In the genomic region with DNA sequence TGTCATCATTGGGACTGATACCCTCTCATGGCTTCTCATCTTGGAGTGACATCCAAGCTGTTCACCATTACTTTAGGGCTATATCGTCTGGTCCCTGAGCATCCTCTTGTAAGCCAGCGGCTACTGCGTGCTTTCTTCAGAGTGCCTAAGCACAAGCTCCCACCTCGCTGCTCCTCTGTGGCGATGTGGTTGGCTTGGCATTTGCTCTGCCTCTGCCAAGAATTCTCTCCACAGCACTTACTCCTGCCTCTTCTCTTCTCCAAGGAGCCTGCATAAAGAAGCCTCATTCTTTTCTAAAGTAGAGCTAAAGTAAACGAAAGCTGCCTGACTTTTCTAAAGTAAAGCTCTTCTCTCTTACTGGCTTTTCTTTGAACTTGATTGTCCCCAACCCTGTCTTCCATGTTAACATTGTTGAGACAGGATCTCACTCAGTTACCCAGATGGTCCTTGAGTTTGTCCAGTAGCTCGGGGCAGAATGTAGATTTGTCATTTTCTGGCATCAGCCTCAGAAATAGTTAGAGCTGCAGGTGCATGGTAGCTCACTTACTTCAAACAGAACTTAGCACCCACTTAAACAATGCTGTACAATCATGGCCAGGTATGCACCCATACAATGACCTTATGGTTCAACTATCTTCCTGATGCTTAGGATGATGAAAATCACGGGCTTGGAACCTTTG, we compare ENCODE assay signal across 22 mouse cellular contexts.
A peak's percentile ranks its signal among the peaks of the same experiment; 100 is the strongest.
DNase-seq lines count a peak whose midpoint lies in the region; ATAC-seq and TF ChIP-seq lines count a peak whose summit lies in the region.
"Had no signal": no experiment of that assay in that cellular context is flagged by ENCODE, and none has a peak within 500 bp of the region (broad histone marks: within the 10 kb centered on the region; RNA-seq: fewer than 3 reads in every experiment).

No protein-coding gene starts in this region.

- H3K9me3 ChIP-seq in limb, embryonic 13.5 days: no peaks in the 10 kb centered on the region
- H3K9me3 ChIP-seq in midbrain, postnatal 0 days (ENCODE audit: low read length): no peaks in the 10 kb centered on the region
- H3K9me3 ChIP-seq: hindbrain, embryonic 13.5 days; midbrain, embryonic 12.5 days; neural tube, embryonic 15.5 days had no signal

- intact Hi-C loops in heart, postnatal 36 days (cut with DNase I): no loop called here

- H3K27ac ChIP-seq in limb, embryonic 13.5 days: 0 out of 2 replicates have a peak overlapping the region, but pooled peaks have one; percentile 16
- H3K27ac ChIP-seq in midbrain, postnatal 0 days (ENCODE audit: low read depth, low read length): no peak overlapping the region
- H3K27ac ChIP-seq: gastrocnemius, adult 2 months; heart, adult 2 months; hindbrain, embryonic 13.5 days; left cerebral cortex, adult 2 months; macrophage; midbrain, embryonic 12.5 days; neural tube, embryonic 15.5 days had no signal

- TF ChIP-seq CTCF in midbrain, postnatal 0 days (IDR thresholded peaks at IDR 0.05): no peak

- H3K27me3 ChIP-seq in limb, embryonic 13.5 days: no peaks in the 10 kb centered on the region
- H3K27me3 ChIP-seq in midbrain, postnatal 0 days (ENCODE audit: insufficient read depth, low read length): no peaks in the 10 kb centered on the region
- H3K27me3 ChIP-seq: hindbrain, embryonic 13.5 days; midbrain, embryonic 12.5 days; neural tube, embryonic 15.5 days had no signal

- 80% methylated on average over 8 of the region's 8 CpGs for WGBS in limb, embryonic 13.5 days
- WGBS in midbrain, postnatal 0 days: 80% methylated on average over 8 of the region's 8 CpGs

- H3K4me3 ChIP-seq in limb, embryonic 13.5 days: no peak overlapping the region
- H3K4me3 ChIP-seq in midbrain, postnatal 0 days (ENCODE audit: low read depth, low read length): no peak overlapping the region
- H3K4me3 ChIP-seq: erythroblast, embryonic 14.5 days; gastrocnemius, adult 2 months; heart, adult 2 months; hindbrain, embryonic 13.5 days; left cerebral cortex, adult 2 months; midbrain, embryonic 12.5 days; myocyte; neural tube, embryonic 15.5 days had no signal

- peak; percentile 72 for DNase-seq in heart, adult 11 months
- no peak for DNase-seq in heart, postnatal 36 days
- DNase-seq in NIH3T3 (ENCODE audit: low read depth): peak; percentile 44
- peak; percentile 23 for DNase-seq in lung, postnatal 10 days
- no peak for DNase-seq in ovary, postnatal 14 days (ENCODE audit: low spot score)
- DNase-seq in adrenal gland, adult 8-10 months: no peak
- no peak for DNase-seq in midbrain, postnatal 0 days (ENCODE audit: low spot score)
- DNase-seq: adrenal gland, postnatal 25 days; gastrocnemius, adult 2 months; heart, adult 2 months; kidney, adult 18-20 months; kidney, postnatal 14 days; thymus, adult 2 months had no signal

- H3K4me1 ChIP-seq in limb, embryonic 13.5 days: peaks cover 61% of the 10 kb centered on the region
- no peaks in the 10 kb centered on the region for H3K4me1 ChIP-seq in midbrain, postnatal 0 days (ENCODE audit: insufficient read depth, low read length)
- H3K4me1 ChIP-seq: hindbrain, embryonic 13.5 days had no signal

- no peak for ATAC-seq in limb, embryonic 13.5 days (ENCODE audit: low FRiP score, low read depth)
- no peak for ATAC-seq in midbrain, postnatal 0 days (ENCODE audit: low FRiP score)
- ATAC-seq: forebrain, embryonic 16.5 days had no signal

- H3K4me2 ChIP-seq in limb, embryonic 13.5 days (replicated peaks): no peak overlapping the region
- H3K4me2 ChIP-seq in midbrain, postnatal 0 days (ENCODE audit: low read depth, low read length, poor library complexity, severe bottlenecking): no peak overlapping the region
- H3K4me2 ChIP-seq: hindbrain, embryonic 13.5 days; midbrain, embryonic 12.5 days; neural tube, embryonic 15.5 days had no signal

- H3K9ac ChIP-seq in limb, embryonic 13.5 days: no peak overlapping the region
- no peak overlapping the region for H3K9ac ChIP-seq in midbrain, postnatal 0 days (replicated peaks; ENCODE audit: low read length, poor library complexity, severe bottlenecking)
- H3K9ac ChIP-seq: hindbrain, embryonic 13.5 days; midbrain, embryonic 12.5 days; neural tube, embryonic 15.5 days had no signal

- no peaks in the 10 kb centered on the region for H3K36me3 ChIP-seq in limb, embryonic 13.5 days
- H3K36me3 ChIP-seq in midbrain, postnatal 0 days (ENCODE audit: insufficient read depth, low read length): no peaks in the 10 kb centered on the region
- H3K36me3 ChIP-seq: hindbrain, embryonic 13.5 days; midbrain, embryonic 12.5 days; neural tube, embryonic 15.5 days had no signal

Comparison
In these comparisons a context has a peak if more than half of its experiments do, and no peak if none do; other contexts are left out.
1. DNase-seq: peak in heart, adult 11 months (single experiment), NIH3T3 (single experiment) and lung, postnatal 10 days (single experiment); none in heart, postnatal 36 days (0 of 2), ovary, postnatal 14 days (single experiment), adrenal gland, adult 8-10 months (single experiment) and midbrain, postnatal 0 days (single experiment).